Mouse (Mus musculus): ENCODE measurements around the gene Elane.
A peak's percentile ranks its signal among the peaks of the same experiment; 100 is the strongest.

Gene Elane

GRCm38 (mm10) chr10:79886054-79886453 is at the start of gene Elane:
Gene Elane (plus strand): TSS chr10:79886247.
- no peak for DNase-seq (ENCODE audit: low spot score)

GRCm38 (mm10) chr10:79836918-79837317 is 49.1 kb upstream of the Elane start:
- no peak for DNase-seq (ENCODE audit: low spot score)

GRCm38 (mm10) chr10:79838151-79838550 is 47.9 kb upstream of the Elane start:
- no peak for DNase-seq (ENCODE audit: low spot score)

GRCm38 (mm10) chr10:79840091-79840490 is 46.0 kb upstream of the Elane start:
- DNase-seq (ENCODE audit: low spot score): no peak

- peak; percentile 68 for DNase-seq (ENCODE audit: low spot score)
These were observed 45.1 kb upstream of the Elane start for GRCm38 (mm10) chr10:79840644-79841551.

GRCm38 (mm10) chr10:79842322-79842721 is 43.7 kb upstream of the Elane start:
- no peak for DNase-seq (ENCODE audit: low spot score)

GRCm38 (mm10) chr10:79843476-79843875 is 42.6 kb upstream of the Elane start:
- DNase-seq (ENCODE audit: low spot score): no peak

- no peak for DNase-seq (ENCODE audit: low spot score)
These were observed 39.5 kb upstream of the Elane start for GRCm38 (mm10) chr10:79846553-79846952.

GRCm38 (mm10) chr10:79849941-79850628 is 36.0 kb upstream of the Elane start:
- DNase-seq (ENCODE audit: low spot score): no peak

GRCm38 (mm10) chr10:79851653-79852052 is 34.4 kb upstream of the Elane start:
- no peak for DNase-seq (ENCODE audit: low spot score)

GRCm38 (mm10) chr10:79852107-79852789 is 33.8 kb upstream of the Elane start:
- no peak for DNase-seq (ENCODE audit: low spot score)

- no peak for DNase-seq (ENCODE audit: low spot score)
These were observed 33.2 kb upstream of the Elane start for GRCm38 (mm10) chr10:79852827-79853226.

- DNase-seq (ENCODE audit: low spot score): peak; percentile 86
These were observed 32.7 kb upstream of the Elane start for GRCm38 (mm10) chr10:79853392-79853791.

GRCm38 (mm10) chr10:79853860-79854795 is 31.9 kb upstream of the Elane start, which contains the start of gene Ptbp1:
Gene Ptbp1 (plus strand): TSS chr10:79854427.
- peak; percentile 99 for DNase-seq (ENCODE audit: low spot score)

GRCm38 (mm10) chr10:79854801-79855541 is 31.1 kb upstream of the Elane start:
- no peak for DNase-seq (ENCODE audit: low spot score)

GRCm38 (mm10) chr10:79855558-79856184 is 30.4 kb upstream of the Elane start:
- DNase-seq (ENCODE audit: low spot score): no peak

- DNase-seq (ENCODE audit: low spot score): no peak
These were observed 29.8 kb upstream of the Elane start for GRCm38 (mm10) chr10:79856280-79856679.

GRCm38 (mm10) chr10:79856704-79857451 is 29.2 kb upstream of the Elane start:
- DNase-seq (ENCODE audit: low spot score): no peak

GRCm38 (mm10) chr10:79857452-79857811 is 28.6 kb upstream of the Elane start:
- DNase-seq (ENCODE audit: low spot score): peak; percentile 74

All from layer of hippocampus, adult 11-12 months (tissue).